Mouse (Mus musculus) heart, adult 18-20 months (tissue): ENCODE measurements around the gene Triml1. TPM values are rescaled to one million over a fixed set of nuclear protein-coding genes. Genes with fewer than 3 reads are reported as not detected.

Experiments
- DNase-seq, 2 experiments: peaks; one replicate each; pipeline ENCODE4 v3.0.0; 2021 to 2022; ENCODE audit warnings: mixed read lengths in 1 of 2
- long read RNA-seq, 2 experiments: library from polyadenylated mRNA; stranded (forward); transcript quantifications; one replicate each; pipeline ENCODE4 v2.0.0; 2021
- total RNA-seq, 2 experiments: library from RNA; stranded (reverse); gene quantifications; 2 replicates each; pipeline ENCODE4 v1.2.3; 2021

Triml1 gene
- total RNA-seq = not detected
- long read RNA-seq, experiment 1 = 0 reads
- long read RNA-seq, experiment 2 = 0 reads

GRCm38 (mm10) chr8:43141386-43141785, at the start of gene Triml1:
Triml1 (minus strand) TSS chr8:43141486.
- no peak for DNase-seq

DNA sequence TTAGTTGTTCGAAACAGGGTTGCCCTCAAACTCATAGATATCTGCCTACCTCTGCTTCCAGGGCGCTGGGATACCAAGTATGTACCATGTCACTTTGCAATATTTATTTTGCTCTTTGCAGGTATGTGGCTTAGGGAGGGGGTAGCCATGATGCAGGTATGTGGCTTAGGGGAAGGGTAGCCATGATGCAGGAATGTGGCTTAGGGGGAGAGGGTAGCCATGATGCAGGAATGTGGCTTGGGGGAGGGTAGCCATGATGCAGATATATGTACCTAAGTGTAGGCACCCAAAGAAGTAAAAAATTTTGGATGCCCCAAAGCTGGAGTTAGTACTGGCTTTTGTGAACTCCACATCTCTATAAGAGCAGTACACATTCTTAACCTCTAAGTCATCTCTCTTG, 41.0 kb upstream of the Triml1 start:
- DNase-seq = no peak

- no peak for DNase-seq
Measured at GRCm38 (mm10) chr8:43180054-43180690, 38.9 kb upstream of the Triml1 start, which contains the start of gene Triml2. Triml2 (plus strand) TSS chr8:43180541.

DNA sequence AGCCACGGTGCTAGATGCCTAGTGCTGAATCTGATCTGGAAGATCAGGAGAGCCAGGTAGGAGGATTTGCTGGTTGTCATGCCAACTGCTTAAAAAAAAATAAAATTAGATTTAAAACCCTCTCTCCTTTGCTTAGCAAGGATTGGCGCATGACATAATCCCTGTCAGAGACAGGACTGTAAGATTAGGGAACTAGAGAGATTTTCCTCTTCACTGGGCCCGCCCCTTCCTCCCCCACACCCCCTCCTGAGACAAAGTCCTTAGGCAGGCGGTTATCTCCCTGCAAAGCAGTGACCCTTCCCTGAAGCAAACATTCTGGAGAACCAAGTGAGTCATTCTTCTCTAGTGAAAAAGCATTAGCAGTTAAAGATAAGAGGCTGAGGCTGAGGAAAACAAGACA, 37.9 kb upstream of the Triml1 start:
- DNase-seq = peak; percentile 2 to 20

GRCm38 (mm10) chr8:43178263-43178662, 37.0 kb upstream of the Triml1 start:
- peak in 1 of 2 experiments; percentile 6 for DNase-seq

DNA sequence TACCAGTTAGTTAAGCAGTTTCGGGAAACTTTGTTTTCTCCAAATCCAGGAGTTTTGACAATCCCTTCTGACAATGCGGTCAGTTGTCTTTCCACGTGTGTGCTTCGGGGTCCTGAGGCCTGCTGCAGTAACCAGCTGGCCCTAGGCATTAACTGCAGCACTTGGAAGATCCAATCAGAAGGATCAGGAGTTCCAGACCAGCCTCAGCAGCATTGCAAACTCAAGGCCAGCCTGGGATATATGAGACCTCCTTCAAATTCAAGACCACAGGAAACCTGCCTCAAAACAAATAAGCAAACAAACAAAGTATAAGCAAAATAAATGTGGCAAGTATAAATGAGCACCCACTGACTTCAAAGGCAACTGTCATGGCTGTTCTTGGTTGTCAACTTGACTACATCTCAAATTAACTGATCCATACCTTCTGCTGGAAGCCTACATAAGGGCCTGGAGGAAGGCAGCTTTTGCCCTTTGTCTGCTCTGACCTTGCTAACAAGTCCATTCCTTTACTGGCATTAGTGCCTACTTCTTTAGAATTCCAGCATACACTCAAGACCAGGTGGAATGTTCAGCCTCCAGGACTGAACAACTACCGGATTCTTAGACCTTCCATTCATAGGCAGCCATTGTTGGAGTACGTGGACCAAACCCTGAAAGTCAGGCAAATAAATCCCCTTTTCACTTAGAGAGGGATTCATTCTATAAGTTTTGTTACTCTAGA, 35.6 kb upstream of the Triml1 start:
- DNase-seq = no peak

GRCm38 (mm10) chr8:43169249-43169755, 28.0 kb upstream of the Triml1 start:
- DNase-seq = no peak

DNA sequence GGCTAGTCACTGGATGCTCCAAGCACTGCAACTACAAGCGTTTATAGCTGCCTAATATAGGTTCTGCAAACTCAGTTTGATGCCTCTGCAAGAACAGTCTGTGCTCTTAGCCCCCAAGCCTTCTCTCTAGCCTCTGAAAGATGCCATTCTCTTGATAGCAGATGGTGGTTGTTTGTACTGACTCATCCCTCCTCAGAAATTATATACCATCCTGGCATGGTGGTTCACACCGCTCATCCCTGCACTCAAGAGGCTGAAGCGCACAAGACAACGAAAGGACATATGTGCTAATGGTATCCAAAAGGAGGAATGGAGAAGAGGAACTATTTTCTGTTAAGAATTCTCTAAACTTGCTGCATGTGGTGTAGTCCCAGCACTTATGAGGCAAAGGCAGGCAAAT, 26.8 kb upstream of the Triml1 start:
- DNase-seq = no peak

DNA sequence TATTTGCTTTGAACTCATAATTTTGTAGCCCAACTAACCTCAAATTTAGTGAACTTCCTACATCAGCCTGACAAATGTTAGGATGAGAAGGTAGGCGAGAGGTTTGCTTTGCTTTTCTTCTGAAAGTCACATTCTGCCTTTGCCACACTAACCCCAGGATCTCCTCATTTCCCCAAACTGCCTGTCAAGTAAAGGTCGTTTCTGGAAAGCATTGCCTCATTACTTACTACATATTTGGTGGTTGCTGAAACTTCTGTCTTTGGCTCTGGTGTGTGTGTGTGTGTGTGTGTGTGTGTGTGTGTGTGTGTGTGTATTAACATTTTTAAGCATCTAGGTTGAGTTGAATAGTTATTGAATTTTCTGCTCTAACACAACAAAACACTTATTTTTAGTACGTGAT, 23.2 kb upstream of the Triml1 start:
- no peak for DNase-seq

DNA sequence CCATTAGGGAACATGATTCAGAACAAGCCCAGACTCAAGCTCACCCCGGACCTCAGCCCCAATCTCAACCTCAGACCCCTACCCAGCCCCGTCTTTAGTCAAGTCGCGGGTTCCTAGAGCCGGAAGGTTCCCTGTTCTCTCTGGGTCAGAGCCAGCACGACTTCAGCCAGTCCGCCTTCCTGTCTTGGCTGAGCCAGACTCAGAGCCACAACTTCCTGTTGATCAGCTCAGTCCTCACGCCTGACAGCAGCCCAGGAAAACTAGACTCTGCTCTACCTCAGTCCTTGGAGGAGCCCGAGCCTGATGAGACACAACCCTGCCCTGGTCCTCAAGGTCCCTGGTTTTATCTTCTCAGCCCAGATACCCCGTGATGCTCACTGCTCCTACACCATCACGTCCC, 22.0 kb upstream of the Triml1 start:
- DNase-seq = no peak

GRCm38 (mm10) chr8:43149307-43149706, 8.0 kb upstream of the Triml1 start:
- DNase-seq = no peak

DNA sequence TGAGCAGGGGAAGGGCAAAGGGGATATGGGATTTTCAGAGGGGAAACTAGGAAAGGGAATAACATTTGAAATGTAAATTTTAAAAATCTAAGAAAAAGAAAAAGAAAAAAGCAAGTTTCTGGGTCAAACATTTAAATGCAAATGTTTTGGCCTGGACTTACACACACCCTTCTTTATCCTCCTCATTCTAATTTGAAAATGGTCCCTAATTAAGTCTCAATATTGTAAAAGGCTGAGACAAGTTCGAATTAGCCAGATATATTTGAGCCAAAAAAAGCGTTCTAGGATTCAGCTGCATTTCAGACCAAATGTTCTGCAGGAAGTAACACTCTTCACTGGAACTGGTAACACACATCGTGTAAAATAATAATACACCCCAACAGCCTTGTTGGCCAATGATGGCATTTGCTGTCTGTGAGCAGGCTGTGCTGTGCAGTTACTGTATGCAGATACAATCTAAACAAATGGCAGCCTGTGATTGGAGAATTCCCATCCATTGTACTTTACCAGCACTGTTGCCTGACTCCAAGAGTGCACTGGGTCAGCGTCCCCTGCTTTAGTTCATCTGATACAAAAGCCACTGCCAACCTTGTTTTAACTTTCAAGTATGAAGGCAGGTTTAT, 30.0 kb downstream of the Triml1 start:
- DNase-seq = no peak

Other genes with a start within 250 kb of the Triml1 start
- gene Triml2, start 39.1 kb upstream of the Triml1 start, total RNA-seq = not detected
- gene Zfp42, start 165.5 kb upstream of the Triml1 start, total RNA-seq = not detected